Mouse (Mus musculus) E14TG2a.4 (cell line): ENCODE measurements around the gene Nf1.

Experiments
- CTCF ChIP-seq: conservative IDR thresholded peaks from 2 replicates; pipeline ENCODE4 v1.5.1; 2014; ENCODE audit warnings: low read length
- NANOG ChIP-seq: IDR thresholded peaks from 2 replicates; pipeline ENCODE4 v1.6.1; 2014; ENCODE audit warnings: borderline replicate concordance, low read length, mixed read lengths
- POU5F1 ChIP-seq: IDR thresholded peaks from 2 replicates; pipeline ENCODE4 v1.6.1; 2014; ENCODE audit warnings: low read length, borderline replicate concordance

DNA sequence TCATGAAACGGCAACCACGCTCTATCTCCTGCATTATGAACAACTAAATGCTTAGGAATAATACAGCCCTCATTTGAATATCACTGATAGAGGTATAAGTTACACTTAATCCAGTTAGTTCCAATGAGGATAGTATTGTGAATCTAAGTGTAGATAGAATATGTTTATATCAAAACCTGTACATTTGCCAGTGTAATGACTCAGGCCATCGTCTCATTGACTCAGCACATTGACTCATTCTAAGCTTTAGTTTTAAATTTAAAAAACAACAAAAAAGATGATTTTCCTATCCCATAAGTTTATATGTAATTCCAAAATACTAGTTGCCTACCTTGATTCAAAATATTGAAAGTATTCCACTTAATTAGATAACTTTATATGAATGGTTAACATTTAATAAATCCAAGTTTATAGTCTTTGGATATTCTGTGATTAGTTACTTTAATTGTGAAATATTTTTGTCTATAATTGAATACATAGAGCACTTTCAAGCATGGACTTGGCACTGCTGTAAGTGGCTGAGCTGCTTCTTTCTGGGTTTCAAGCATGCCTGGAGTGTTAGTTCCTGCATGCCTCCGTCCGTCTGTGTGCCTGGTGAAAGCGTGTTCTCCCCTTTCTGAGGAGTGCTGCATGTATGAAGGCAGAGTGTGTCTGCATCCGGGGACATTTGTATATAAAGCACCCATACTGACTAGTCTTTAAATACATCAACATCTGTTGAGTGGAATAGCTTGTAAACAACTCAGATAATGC, 74.4 kb downstream of the Nf1 start:
- TF ChIP-seq CTCF, result no peak
- no peak for TF ChIP-seq POU5F1
- TF ChIP-seq NANOG, result no peak
